Mouse (Mus musculus): Measurements from ENCODE around the gene Asb11. TPM values are rescaled to one million over a fixed set of nuclear protein-coding genes. Genes with fewer than 3 reads are reported as not detected.
A peak's percentile ranks its signal among the peaks of the same experiment; 100 is the strongest.

The Asb11 gene
- total RNA-seq (2022) = 1 to 10 TPM; 5.3 to 7.6 (median 6.4) TPM

GRCm38 (mm10) chrX:164436709-164437108 lies at the start of gene Asb11:
Asb11 (plus strand) TSS chrX:164436994.
- DNase-seq (ENCODE audit: low spot score in 2 of 2) = no peak

- DNase-seq (ENCODE audit: low spot score in 2 of 2) = no peak
Observed at GRCm38 (mm10) chrX:164394091-164394490, 42.7 kb upstream of the Asb11 start.

- DNase-seq (ENCODE audit: low spot score in 2 of 2) = no peak
Observed at GRCm38 (mm10) chrX:164398456-164398855, 38.3 kb upstream of the Asb11 start.

GRCm38 (mm10) chrX:164405080-164405649 lies 31.6 kb upstream of the Asb11 start:
- DNase-seq (ENCODE audit: low spot score in 2 of 2) = no peak

GRCm38 (mm10) chrX:164406133-164407022 lies 30.4 kb upstream of the Asb11 start:
- DNase-seq (ENCODE audit: low spot score in 2 of 2) = no peak

- DNase-seq (ENCODE audit: low spot score in 2 of 2) = no peak
Observed at GRCm38 (mm10) chrX:164408301-164408927, 28.4 kb upstream of the Asb11 start.

GRCm38 (mm10) chrX:164410562-164410961 lies 26.2 kb upstream of the Asb11 start:
- no peak for DNase-seq (ENCODE audit: low spot score in 2 of 2)

- no peak for DNase-seq (ENCODE audit: low spot score in 2 of 2)
Observed at GRCm38 (mm10) chrX:164416803-164417202, 20.0 kb upstream of the Asb11 start.

GRCm38 (mm10) chrX:164418008-164418407 lies 18.8 kb upstream of the Asb11 start:
- DNase-seq (ENCODE audit: low spot score in 2 of 2) = no peak

- DNase-seq (ENCODE audit: low spot score in 2 of 2) = peak; percentile 75 to 96
Observed at GRCm38 (mm10) chrX:164419471-164419939, 17.3 kb upstream of the Asb11 start, which contains the start of gene Piga. Piga (plus strand) TSS chrX:164419787.

GRCm38 (mm10) chrX:164419955-164420354 lies 16.8 kb upstream of the Asb11 start:
- DNase-seq (ENCODE audit: low spot score in 2 of 2) = no peak

- no peak for DNase-seq (ENCODE audit: low spot score in 2 of 2)
Observed at GRCm38 (mm10) chrX:164420518-164420917, 16.3 kb upstream of the Asb11 start.

- no peak for DNase-seq (ENCODE audit: low spot score in 2 of 2)
Observed at GRCm38 (mm10) chrX:164424821-164425220, 12.0 kb upstream of the Asb11 start.

GRCm38 (mm10) chrX:164427295-164427694 lies 9.5 kb upstream of the Asb11 start:
- no peak for DNase-seq (ENCODE audit: low spot score in 2 of 2)

- no peak for DNase-seq (ENCODE audit: low spot score in 2 of 2)
Observed at GRCm38 (mm10) chrX:164428224-164428623, 8.6 kb upstream of the Asb11 start.

- no peak for DNase-seq (ENCODE audit: low spot score in 2 of 2)
Observed at GRCm38 (mm10) chrX:164430621-164431020, 6.2 kb upstream of the Asb11 start.

GRCm38 (mm10) chrX:164431133-164431532 lies 5.7 kb upstream of the Asb11 start:
- DNase-seq (ENCODE audit: low spot score in 2 of 2) = no peak

GRCm38 (mm10) chrX:164431541-164431940 lies 5.3 kb upstream of the Asb11 start:
- DNase-seq (ENCODE audit: low spot score in 2 of 2) = no peak

GRCm38 (mm10) chrX:164432682-164433081 lies 4.1 kb upstream of the Asb11 start:
- no peak for DNase-seq (ENCODE audit: low spot score in 2 of 2)

GRCm38 (mm10) chrX:164439462-164439861 lies 2.7 kb downstream of the Asb11 start:
- no peak for DNase-seq (ENCODE audit: low spot score in 2 of 2)

GRCm38 (mm10) chrX:164440140-164440539 lies 3.3 kb downstream of the Asb11 start:
- no peak for DNase-seq (ENCODE audit: low spot score in 2 of 2)

GRCm38 (mm10) chrX:164440703-164441102 lies 3.9 kb downstream of the Asb11 start:
- DNase-seq (ENCODE audit: low spot score in 2 of 2) = no peak

Measured in left cerebral cortex, adult 8-10 months (tissue).